Mouse (Mus musculus) cerebellum, adult 2 months (tissue): ENCODE results near the gene Aldh1a3. TPM values are rescaled to one million over a fixed set of nuclear protein-coding genes. Genes with fewer than 3 reads are reported as not detected.

Experiments
- DNase-seq, 2 experiments: peaks; one replicate each; pipeline ENCODE4 v3.0.0; 2021
- H3K27ac ChIP-seq: fragments of 200-500 bp; 2 replicates; pipeline ENCODE4 v1.5.1; 2012; ENCODE audit warnings: low read length, control low read depth, inconsistent platforms; ENCODE audit not compliant: insufficient read depth
- H3K27me3 ChIP-seq: fragments of 200-500 bp; 2 replicates; pipeline ENCODE4 v1.6.1; 2012; ENCODE audit warnings: inconsistent platforms, mild to moderate bottlenecking, low read length, moderate library complexity; ENCODE audit not compliant: control insufficient read depth, insufficient read depth
- H3K4me1 ChIP-seq: fragments of 200-500 bp; 2 replicates; pipeline ENCODE4 v1.6.1; 2011; ENCODE audit warnings: low read length; ENCODE audit not compliant: control insufficient read depth, insufficient read depth
- H3K4me3 ChIP-seq: fragments of 200-500 bp; replicated peaks from 2 replicates; pipeline ENCODE3; 2011; ENCODE audit warnings: mild to moderate bottlenecking, low read depth, low read length, control low read depth; ENCODE audit not compliant: insufficient read depth
- CTCF ChIP-seq: fragments of 200-500 bp; IDR thresholded peaks from 2 replicates; pipeline ENCODE4 v1.5.1; 2011; ENCODE audit warnings: low read depth, mild to moderate bottlenecking, control low read depth, low read length, moderate library complexity, borderline replicate concordance; ENCODE audit not compliant: insufficient read depth
- POLR2A ChIP-seq: fragments of 200-500 bp; IDR thresholded peaks from 2 replicates; pipeline ENCODE4 v1.6.1; 2011; ENCODE audit warnings: low read length, control low read depth, borderline replicate concordance; ENCODE audit not compliant: insufficient read depth
- WGBS: fragments of 180-500 bp; shearing (Covaris S2); methylation state at CpG from one replicate; pipeline ENCODE4 v1.1.7; 2018; 5-methylcytosine and 5-hydroxymethylcytosine counted together
- polyA plus RNA-seq: library from polyadenylated mRNA; depleted of rRNA; stranded (reverse); fragments of >200 nt; gene quantifications from 2 replicates; pipeline ENCODE4 v1.2.3, GENCODE M21; 2012

Aldh1a3 gene
- polyA plus RNA-seq, 1 experiment, result 1.2 TPM

- 18% methylated on average over 16 of the region's 16 CpGs for WGBS
- DNase-seq, result no peak
- TF ChIP-seq POLR2A, result no peak
- no peak for TF ChIP-seq CTCF
- no peak overlapping the region for H3K27ac ChIP-seq
- no peak overlapping the region for H3K4me3 ChIP-seq
- H3K4me1 ChIP-seq, result no peaks in the 10 kb centered on the region
- H3K27me3 ChIP-seq, result no peaks in the 10 kb centered on the region; the same call in 1 of the 2 replicates
Measured at GRCm38 (mm10) chr7:66449971-66450752, 22.8 kb upstream of the Aldh1a3 start.

- no peak overlapping the region for H3K4me3 ChIP-seq
- WGBS, result 74% methylated on average over 15 of the region's 15 CpGs
- H3K27me3 ChIP-seq, result no peaks in the 10 kb centered on the region; the same call in 1 of the 2 replicates
- no peak for DNase-seq
- no peaks in the 10 kb centered on the region for H3K4me1 ChIP-seq
- TF ChIP-seq CTCF, result no peak
- no peak for TF ChIP-seq POLR2A
- H3K27ac ChIP-seq, result no peak overlapping the region
Measured at GRCm38 (mm10) chr7:66448786-66449540, 21.6 kb upstream of the Aldh1a3 start.

- DNase-seq, result no peak
- TF ChIP-seq CTCF, result no peak
- TF ChIP-seq POLR2A, result no peak
- H3K4me3 ChIP-seq, result no peak overlapping the region
- no peaks in the 10 kb centered on the region for H3K4me1 ChIP-seq
- H3K27me3 ChIP-seq, result no peaks in the 10 kb centered on the region; the same call in 1 of the 2 replicates
- WGBS, result 57% methylated on average over 10 of the region's 10 CpGs
- H3K27ac ChIP-seq, result no peak overlapping the region
Measured at GRCm38 (mm10) chr7:66448304-66448703, 21.0 kb upstream of the Aldh1a3 start.

GRCm38 (mm10) chr7:66446860-66447259 is 19.5 kb upstream of the Aldh1a3 start:
- 86% methylated on average over 3 of the region's 3 CpGs for WGBS
- no peaks in the 10 kb centered on the region; the same call in 1 of the 2 replicates for H3K27me3 ChIP-seq
- H3K27ac ChIP-seq, result no peak overlapping the region
- no peaks in the 10 kb centered on the region for H3K4me1 ChIP-seq
- no peak for TF ChIP-seq POLR2A
- no peak for TF ChIP-seq CTCF
- no peak overlapping the region for H3K4me3 ChIP-seq
- no peak for DNase-seq

- WGBS, result 46% methylated on average over 11 of the region's 11 CpGs
- no peak for TF ChIP-seq CTCF
Measured at GRCm38 (mm10) chr7:66445117-66445905, 18.0 kb upstream of the Aldh1a3 start.

GRCm38 (mm10) chr7:66444706-66445105 is 17.4 kb upstream of the Aldh1a3 start:
- Histone ChIP-seq H3K27ac (no peak overlapping the region), H3K4me3 (no peak overlapping the region), H3K27me3 (no peaks in the 10 kb centered on the region; the same call in 1 of the 2 replicates), H3K4me1 (no peaks in the 10 kb centered on the region)
- no peak for DNase-seq
- TF ChIP-seq POLR2A, result no peak
- TF ChIP-seq CTCF, result no peak
- 50% methylated on average over 5 of the region's 5 CpGs for WGBS

More at GRCm38 (mm10) chr7:66445117-66445905, 18.0 kb upstream of the Aldh1a3 start:
- H3K27ac ChIP-seq, result no peak overlapping the region
- H3K4me1 ChIP-seq, result no peaks in the 10 kb centered on the region
- H3K4me3 ChIP-seq, result no peak overlapping the region
- no peak for DNase-seq
- no peaks in the 10 kb centered on the region; the same call in 1 of the 2 replicates for H3K27me3 ChIP-seq
